Mouse (Mus musculus) embryonic facial prominence, embryonic 10.5 days (tissue): ENCODE results near the gene Shc3. TPM values are rescaled to one million over a fixed set of nuclear protein-coding genes. Genes with fewer than 3 reads are reported as not detected.

ENCODE experiments used
- DNase-seq: peaks from one replicate; pipeline ENCODE4 v3.0.0-alpha.2; 2017; ENCODE audit warnings: low spot score
- H3K27ac ChIP-seq: fragments of 300-500 bp; sonication (generic); replicated peaks from 2 replicates; pipeline ENCODE4 v1.5.1; 2016; ENCODE audit warnings: mild to moderate bottlenecking
- H3K27me3 ChIP-seq: fragments of 300-500 bp; sonication (generic); replicated peaks from 2 replicates; pipeline ENCODE4 v1.6.1; 2016; ENCODE audit warnings: low read depth, mild to moderate bottlenecking; ENCODE audit not compliant: poor library complexity, severe bottlenecking
- H3K36me3 ChIP-seq: fragments of 300-500 bp; sonication (generic); replicated peaks from 2 replicates; pipeline ENCODE4 v1.6.1; 2016; ENCODE audit warnings: mild to moderate bottlenecking, moderate library complexity
- H3K4me1 ChIP-seq: fragments of 300-500 bp; sonication (generic); 2 replicates; pipeline ENCODE4 v1.6.1; 2016
- H3K4me3 ChIP-seq: fragments of 300-500 bp; sonication (generic); 2 replicates; pipeline ENCODE4 v1.5.1; 2016; ENCODE audit warnings: mild to moderate bottlenecking, moderate library complexity
- H3K9me3 ChIP-seq: fragments of 300-500 bp; sonication (generic); 2 replicates; pipeline ENCODE4 v1.6.1; 2016; ENCODE audit warnings: mild to moderate bottlenecking
- WGBS: fragments of 180-500 bp; shearing (Covaris S2); methylation state at CpG from one replicate; pipeline ENCODE4 v1.1.7; 2016; 5-methylcytosine and 5-hydroxymethylcytosine counted together
- polyA plus RNA-seq: library from polyadenylated mRNA; unstranded; fragments of >200 nt; fragmentation: Nextera tagmentation; extraction: Ambion mirVana; gene quantifications from 2 replicates; pipeline ENCODE4 v1.2.1, GENCODE M21; 2016

The Shc3 gene
- polyA plus RNA-seq, 1 experiment from 2014 or later: 0.92 TPM

DNA sequence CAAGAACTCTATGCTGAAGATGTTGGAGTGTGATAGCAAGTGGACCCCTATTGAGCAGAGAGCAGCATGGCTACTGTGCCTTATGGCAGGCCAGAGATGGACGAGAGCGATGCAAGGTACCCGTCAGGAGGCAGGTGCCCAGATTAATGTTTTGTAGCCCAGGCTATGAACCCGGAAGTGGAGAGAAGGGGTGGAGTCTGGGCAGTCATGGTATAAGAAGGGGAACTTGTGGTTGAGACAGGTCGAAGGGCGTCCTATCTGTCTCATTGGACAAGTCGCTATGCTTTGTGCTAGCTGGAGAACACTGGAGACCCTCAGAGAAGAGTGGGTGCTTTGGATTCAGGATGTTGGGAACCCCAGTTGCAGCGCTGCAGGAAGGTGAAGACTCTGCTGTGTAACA is 30.9 kb upstream of the Shc3 start:
- Histone ChIP-seq H3K4me1 (peaks cover 18% of the 10 kb centered on the region), H3K27me3 (peaks cover 18% of the 10 kb centered on the region), H3K4me3 (no peak overlapping the region), H3K27ac (no peak overlapping the region), H3K36me3 (no peaks in the 10 kb centered on the region), H3K9me3 (no peaks in the 10 kb centered on the region)
- no peak for DNase-seq
- WGBS: 89% methylated on average over 8 of the region's 8 CpGs

DNA sequence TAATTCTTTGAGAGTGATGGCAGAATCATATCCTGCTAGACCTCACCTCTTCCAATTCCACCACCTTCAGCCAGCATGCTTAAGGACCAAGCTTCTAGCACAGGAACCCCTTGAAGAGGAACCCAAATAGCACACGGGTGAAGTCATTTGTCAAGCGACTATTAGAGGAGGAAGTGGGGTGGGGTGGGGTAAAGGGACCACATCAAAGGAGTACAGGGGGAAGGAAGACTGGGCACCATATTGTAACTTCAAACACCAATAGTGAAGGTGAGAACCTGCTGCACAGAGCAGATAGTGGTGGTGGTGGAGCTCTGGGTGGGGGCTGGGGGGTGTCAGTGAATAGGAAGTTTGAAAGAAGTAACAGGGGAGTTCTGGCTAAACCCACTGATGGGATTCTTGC is 28.8 kb upstream of the Shc3 start:
- Histone ChIP-seq H3K36me3 (no peaks in the 10 kb centered on the region), H3K27me3 (peaks cover 39% of the 10 kb centered on the region), H3K4me3 (no peak overlapping the region), H3K9me3 (no peaks in the 10 kb centered on the region), H3K4me1 (peaks cover 17% of the 10 kb centered on the region), H3K27ac (no peak overlapping the region)
- DNase-seq: no peak
- WGBS: 67% methylated on average over 2 of the region's 2 CpGs

DNA sequence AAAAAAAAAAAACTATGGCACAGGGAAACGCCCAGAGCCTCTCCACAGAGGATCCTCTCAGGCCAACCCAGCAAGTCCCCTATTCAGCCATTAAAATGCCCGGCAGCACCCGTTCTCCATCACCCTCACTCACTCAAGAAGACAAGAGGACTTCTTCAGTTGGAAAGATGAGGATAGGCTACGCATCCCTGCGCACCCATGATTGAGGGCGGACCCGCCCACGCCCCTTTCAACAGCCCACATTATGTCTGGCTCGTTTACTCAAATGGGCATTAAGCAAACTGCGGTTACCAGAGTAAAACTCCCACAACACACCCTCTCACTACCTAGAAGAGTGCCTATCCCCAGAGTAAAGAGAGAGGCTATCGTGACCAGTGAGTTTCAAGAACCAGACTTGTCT is 26.2 kb upstream of the Shc3 start:
- peaks cover 39% of the 10 kb centered on the region for H3K27me3 ChIP-seq
- no peaks in the 10 kb centered on the region for H3K9me3 ChIP-seq
- peak overlapping the region; percentile 67 for H3K4me3 ChIP-seq
- H3K4me1 ChIP-seq: peaks cover 13% of the 10 kb centered on the region
- H3K36me3 ChIP-seq: no peaks in the 10 kb centered on the region
- no peak overlapping the region for H3K27ac ChIP-seq
- 35% methylated on average over 11 of the region's 11 CpGs for WGBS
- no peak for DNase-seq

DNA sequence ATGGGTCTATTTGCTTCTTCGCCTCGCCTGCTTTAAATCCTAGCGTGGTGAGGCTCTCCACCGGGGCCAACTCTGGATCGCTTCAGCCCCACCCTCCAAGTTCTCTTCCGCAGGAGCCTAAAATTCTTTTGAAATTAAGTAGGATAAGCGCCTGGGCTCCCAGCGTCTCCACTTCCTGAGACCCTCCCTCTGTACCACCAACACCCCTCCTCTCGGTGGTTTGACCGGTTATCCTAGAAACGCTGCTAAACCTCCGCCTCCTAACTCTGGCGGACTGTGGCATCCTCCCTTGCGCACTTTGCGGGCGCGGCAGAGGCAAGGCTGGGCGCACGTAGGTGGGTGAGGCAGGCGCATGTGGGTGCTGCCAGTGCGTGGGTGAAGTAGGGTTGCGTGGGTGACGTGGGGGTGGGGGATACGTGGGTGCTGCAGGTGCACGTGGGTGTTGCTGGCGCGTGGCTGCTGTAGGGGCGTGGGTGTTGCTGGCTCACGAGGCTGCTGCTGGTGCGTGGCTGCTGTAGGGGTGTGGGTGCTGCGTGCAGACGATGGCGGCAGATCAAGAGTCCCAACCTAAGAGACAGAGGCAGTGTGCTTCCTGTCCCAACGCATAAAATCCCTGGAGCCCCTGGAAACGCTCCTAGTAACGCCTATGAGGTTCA is 25.6 kb upstream of the Shc3 start:
- Histone ChIP-seq H3K4me3 (peak overlapping the region; percentile 67), H3K27ac (peak overlapping the region; percentile 76), H3K27me3 (peaks cover 39% of the 10 kb centered on the region), H3K9me3 (no peaks in the 10 kb centered on the region), H3K4me1 (peaks cover 13% of the 10 kb centered on the region), H3K36me3 (no peaks in the 10 kb centered on the region)
- WGBS: under 1% methylated on average over 36 of the region's 36 CpGs
- peak; percentile 64 for DNase-seq

DNA sequence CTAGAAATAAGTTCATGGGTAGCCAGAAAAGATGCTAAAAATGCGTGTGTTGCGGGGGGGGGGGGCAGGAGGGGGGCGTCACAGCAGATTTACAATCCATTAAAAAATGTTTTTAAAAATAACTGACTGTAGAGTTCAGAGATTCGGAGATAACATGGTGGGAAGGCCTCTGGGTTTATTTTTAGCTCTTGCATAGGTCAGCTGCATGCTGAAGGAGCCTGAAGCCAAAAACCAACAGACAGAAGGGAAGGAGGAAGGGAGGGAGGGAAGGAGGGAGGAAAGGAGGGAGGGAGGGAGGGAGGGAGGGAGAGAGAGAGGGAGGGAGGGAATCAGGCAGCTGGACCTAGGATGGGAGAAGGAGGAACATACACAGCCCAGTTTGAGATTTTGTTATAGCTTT is 18.8 kb upstream of the Shc3 start:
- peaks cover 12% of the 10 kb centered on the region for H3K9me3 ChIP-seq
- no peak for DNase-seq
- H3K27me3 ChIP-seq: no peaks in the 10 kb centered on the region
- no peak overlapping the region for H3K27ac ChIP-seq
- H3K4me1 ChIP-seq: no peaks in the 10 kb centered on the region
- WGBS: 66% methylated on average over 4 of the region's 4 CpGs
- no peaks in the 10 kb centered on the region for H3K36me3 ChIP-seq
- H3K4me3 ChIP-seq: no peak overlapping the region

DNA sequence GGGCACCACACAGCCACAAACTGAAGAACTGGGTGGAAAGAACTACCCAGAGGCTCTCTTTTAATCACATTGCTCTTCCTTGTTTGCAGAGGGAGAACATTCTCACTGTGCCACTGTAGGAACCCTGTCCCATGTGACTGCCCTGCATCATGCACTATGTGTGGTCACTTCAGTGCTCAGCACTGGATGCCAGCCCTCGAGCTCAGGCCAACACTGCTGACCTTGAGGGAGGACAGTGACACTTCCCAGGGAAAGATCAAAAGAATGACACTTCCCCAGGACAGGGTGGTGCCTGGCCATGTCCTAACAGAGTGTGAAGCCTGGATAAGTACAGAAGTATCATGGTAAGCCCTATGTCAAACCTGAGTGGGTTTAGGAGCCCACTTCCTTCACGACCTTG is 13.0 kb upstream of the Shc3 start:
- H3K9me3 ChIP-seq: peaks cover 12% of the 10 kb centered on the region
- H3K4me3 ChIP-seq: no peak overlapping the region
- no peaks in the 10 kb centered on the region for H3K36me3 ChIP-seq
- no peak overlapping the region for H3K27ac ChIP-seq
- H3K27me3 ChIP-seq: no peaks in the 10 kb centered on the region
- DNase-seq: no peak
- H3K4me1 ChIP-seq: peaks cover 21% of the 10 kb centered on the region
- 66% methylated on average over 2 of the region's 2 CpGs for WGBS

DNA sequence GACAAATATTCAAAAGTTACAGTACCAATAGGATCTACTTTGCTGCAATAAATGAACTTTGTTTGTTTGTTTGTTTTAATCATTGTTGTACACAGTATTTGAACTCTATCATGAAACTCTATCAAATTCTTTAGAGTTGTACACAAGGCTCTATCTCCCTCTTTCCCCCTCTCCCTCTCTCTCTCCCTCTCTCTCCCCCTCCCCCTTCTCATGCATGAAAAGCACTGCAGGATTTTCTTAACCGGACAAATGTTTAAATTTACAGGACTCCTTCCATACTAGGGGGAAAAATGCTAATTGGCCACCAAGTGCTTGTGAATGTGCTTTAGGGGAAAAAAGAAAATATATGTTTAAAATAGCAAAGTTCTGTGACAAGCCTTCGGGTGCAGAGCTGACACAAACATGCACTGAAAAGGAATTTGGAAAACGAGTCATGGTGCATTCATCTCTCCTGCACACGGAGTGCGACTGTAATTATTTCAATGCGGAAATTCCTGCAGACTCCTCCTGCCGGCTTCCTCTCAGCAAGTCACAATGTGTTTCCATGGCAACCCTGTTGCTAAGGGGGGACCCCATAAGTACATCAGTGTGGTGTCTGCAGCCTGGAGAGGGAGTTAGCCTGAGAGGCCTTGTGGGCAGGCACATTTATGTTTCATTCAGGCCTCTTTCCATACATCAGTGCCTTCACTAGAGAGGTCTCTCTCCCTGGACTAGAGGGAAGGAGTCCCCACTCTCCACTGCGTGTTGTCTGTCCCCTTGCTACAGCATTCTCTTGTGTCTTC is 11.2 kb upstream of the Shc3 start:
- no peaks in the 10 kb centered on the region for H3K36me3 ChIP-seq
- H3K27me3 ChIP-seq: no peaks in the 10 kb centered on the region
- peak overlapping the region; percentile 34 for H3K4me3 ChIP-seq
- WGBS: 10% methylated on average over 8 of the region's 8 CpGs
- peaks cover 4% of the 10 kb centered on the region; the same call in 1 of the 2 replicates for H3K9me3 ChIP-seq
- H3K27ac ChIP-seq: peak overlapping the region; percentile 79
- H3K4me1 ChIP-seq: peaks cover 21% of the 10 kb centered on the region
- DNase-seq: peak; percentile 81

DNA sequence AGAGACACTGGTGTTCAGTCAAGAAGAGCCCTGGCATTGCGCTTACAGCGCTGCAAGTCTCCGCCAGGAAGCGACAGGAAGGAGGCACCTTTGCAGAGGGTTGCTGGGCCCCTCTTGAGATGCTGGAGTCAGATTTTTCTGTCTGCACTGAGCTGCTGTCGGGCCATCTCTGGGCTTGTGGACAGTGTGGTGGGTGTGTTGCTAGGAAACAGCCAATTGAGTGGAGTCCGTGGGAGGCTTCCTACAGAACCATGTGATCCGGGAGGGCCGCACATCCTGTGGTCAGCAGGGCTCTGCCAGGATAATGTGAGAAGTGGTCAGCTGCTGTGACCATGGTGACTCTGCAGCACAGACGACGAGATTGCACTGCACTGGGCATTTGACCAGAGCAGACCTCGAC is 4.6 kb upstream of the Shc3 start:
- DNase-seq: peak; percentile 47
- H3K36me3 ChIP-seq: no peaks in the 10 kb centered on the region
- H3K9me3 ChIP-seq: no peaks in the 10 kb centered on the region
- 0 out of 2 replicates have a peak overlapping the region, but pooled peaks have one; percentile 2 for H3K27ac ChIP-seq
- H3K4me3 ChIP-seq: no peak overlapping the region; the same call in 1 of the 2 replicates
- H3K27me3 ChIP-seq: peaks cover 49% of the 10 kb centered on the region
- H3K4me1 ChIP-seq: peaks cover 21% of the 10 kb centered on the region
- 28% methylated on average over 11 of the region's 11 CpGs for WGBS

DNA sequence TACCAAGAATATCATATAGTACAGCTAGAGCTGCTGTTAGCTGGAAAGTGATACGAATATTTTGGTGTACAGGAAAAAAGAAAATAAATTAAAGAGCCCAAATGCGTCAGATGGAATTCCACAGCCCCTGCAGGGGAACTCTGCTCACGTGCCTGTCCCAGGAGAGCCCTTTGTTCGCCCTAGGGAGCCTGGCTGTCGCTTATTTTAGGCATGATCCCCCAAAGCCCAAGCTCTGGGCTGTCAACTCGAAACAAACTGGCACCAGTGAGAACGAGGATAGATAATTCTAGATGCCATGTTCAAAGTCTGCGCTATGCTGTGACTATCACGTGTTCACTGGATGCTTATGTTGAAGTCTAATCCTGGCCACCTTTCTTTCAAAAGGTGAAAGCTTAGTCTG is 892 bp upstream of the Shc3 start:
- Histone ChIP-seq H3K9me3 (no peaks in the 10 kb centered on the region), H3K4me3 (peak overlapping the region; percentile 65), H3K36me3 (no peaks in the 10 kb centered on the region), H3K4me1 (peaks cover 56% of the 10 kb centered on the region), H3K27me3 (peaks cover 86% of the 10 kb centered on the region), H3K27ac (peak overlapping the region; percentile 77)
- no peak for DNase-seq
- WGBS: 8% methylated on average over 9 of the region's 9 CpGs

DNA sequence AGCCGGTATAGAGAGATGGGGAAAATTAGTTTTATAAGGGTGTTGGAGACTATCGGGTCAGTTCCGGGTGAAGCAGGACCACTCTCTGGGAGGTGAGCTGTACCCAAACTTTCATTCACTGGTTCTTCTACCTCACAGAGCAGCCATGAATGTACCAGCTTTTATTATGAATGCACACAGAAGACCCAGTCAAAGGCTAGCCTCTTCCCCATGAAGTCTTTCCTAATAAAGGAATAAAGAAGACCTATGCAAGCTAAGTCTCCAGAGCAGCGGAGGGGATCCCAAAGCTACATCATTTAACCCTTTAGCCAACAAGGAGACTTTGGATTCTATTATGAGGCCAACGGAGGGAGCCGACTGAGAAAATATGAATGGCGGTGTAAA is 458 bp upstream of the Shc3 start:
- peaks cover 91% of the 10 kb centered on the region for H3K27me3 ChIP-seq
- H3K4me3 ChIP-seq: peak overlapping the region; percentile 65
- H3K27ac ChIP-seq: peak overlapping the region; percentile 77
- under 1% methylated on average over 7 of the region's 7 CpGs for WGBS
- H3K9me3 ChIP-seq: no peaks in the 10 kb centered on the region
- DNase-seq: no peak
- H3K36me3 ChIP-seq: no peaks in the 10 kb centered on the region
- H3K4me1 ChIP-seq: peaks cover 56% of the 10 kb centered on the region

DNA sequence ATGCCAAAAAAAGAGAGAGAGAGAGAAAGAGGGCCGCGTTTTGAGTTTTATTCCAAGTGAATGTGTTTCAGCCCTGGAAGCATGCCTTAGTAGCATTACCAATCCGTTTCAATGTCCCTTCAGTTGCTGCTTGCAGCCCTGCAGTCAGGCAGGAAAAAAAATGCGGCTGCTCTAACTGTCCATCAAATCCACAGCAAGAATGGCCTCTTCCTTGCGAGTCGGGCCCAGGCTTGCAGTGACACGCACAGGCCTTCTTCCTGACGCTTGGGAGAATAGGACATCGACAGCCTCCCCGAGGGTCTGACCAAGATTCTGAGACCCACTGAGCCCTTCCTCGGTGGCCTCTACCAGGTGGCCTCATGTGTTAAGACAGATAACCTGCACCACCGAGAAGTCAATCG is 718 bp downstream of the Shc3 start:
- 1% methylated on average over 13 of the region's 13 CpGs for WGBS
- DNase-seq: peak; percentile 66
- peaks cover 48% of the 10 kb centered on the region for H3K4me1 ChIP-seq
- H3K9me3 ChIP-seq: no peaks in the 10 kb centered on the region
- peaks cover 94% of the 10 kb centered on the region for H3K27me3 ChIP-seq
- peak overlapping the region; percentile 82 for H3K27ac ChIP-seq
- peak overlapping the region; percentile 65 for H3K4me3 ChIP-seq
- H3K36me3 ChIP-seq: no peaks in the 10 kb centered on the region

DNA sequence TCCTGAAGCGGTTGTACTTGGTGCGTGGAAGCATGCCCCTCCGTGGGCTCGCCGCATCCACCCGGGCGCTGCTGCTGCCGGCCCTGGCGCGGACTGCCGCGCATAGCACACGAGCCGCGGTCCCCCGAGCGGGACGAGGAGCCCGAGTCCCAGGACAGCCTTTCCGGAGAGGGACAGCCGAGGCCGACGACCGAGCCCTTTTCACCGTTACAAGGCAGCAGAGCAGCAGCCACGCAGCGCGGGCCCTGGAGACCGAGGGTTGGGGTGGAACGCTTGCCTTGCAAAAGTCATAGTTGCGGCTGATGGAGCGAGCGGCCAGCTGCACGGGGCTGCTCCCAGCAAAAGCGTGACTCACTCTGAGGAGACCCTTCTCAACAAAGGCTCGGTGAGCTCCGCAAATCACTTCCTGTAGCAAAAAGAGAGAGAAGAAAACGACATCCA is 1.8 kb downstream of the Shc3 start:
- peak overlapping the region; percentile 72 for H3K27ac ChIP-seq
- H3K4me3 ChIP-seq: peak overlapping the region; percentile 65
- WGBS: under 1% methylated on average over 38 of the region's 38 CpGs
- H3K9me3 ChIP-seq: no peaks in the 10 kb centered on the region
- H3K27me3 ChIP-seq: peaks cover 91% of the 10 kb centered on the region
- peak; percentile 70 for DNase-seq
- peaks cover 48% of the 10 kb centered on the region for H3K4me1 ChIP-seq
- H3K36me3 ChIP-seq: no peaks in the 10 kb centered on the region

DNA sequence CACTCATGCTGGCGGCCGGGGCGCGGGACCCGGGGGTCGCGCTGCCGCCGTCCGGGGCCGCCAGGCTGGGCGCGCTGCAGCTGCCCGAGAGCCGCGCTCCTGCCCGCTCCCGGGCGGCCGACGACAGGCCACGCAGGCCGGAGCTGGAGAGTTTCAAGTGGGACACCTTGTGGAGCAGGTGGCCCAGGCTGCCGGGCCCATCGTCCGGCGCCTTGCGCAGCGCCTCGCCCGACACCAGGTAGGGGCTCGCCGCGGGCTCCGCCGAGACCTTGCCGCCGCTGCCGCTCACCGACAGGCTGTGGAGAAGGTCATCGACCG is 2.2 kb downstream of the Shc3 start:
- Histone ChIP-seq H3K9me3 (no peaks in the 10 kb centered on the region), H3K4me1 (peaks cover 48% of the 10 kb centered on the region), H3K4me3 (peak overlapping the region; percentile 65), H3K36me3 (no peaks in the 10 kb centered on the region), H3K27ac (peak overlapping the region; percentile 72), H3K27me3 (peaks cover 89% of the 10 kb centered on the region)
- DNase-seq: peak; percentile 54
- under 1% methylated on average over 42 of the region's 42 CpGs for WGBS
